Comparison of ENCODE assay signal across 22 mouse cellular contexts in the genomic region with DNA sequence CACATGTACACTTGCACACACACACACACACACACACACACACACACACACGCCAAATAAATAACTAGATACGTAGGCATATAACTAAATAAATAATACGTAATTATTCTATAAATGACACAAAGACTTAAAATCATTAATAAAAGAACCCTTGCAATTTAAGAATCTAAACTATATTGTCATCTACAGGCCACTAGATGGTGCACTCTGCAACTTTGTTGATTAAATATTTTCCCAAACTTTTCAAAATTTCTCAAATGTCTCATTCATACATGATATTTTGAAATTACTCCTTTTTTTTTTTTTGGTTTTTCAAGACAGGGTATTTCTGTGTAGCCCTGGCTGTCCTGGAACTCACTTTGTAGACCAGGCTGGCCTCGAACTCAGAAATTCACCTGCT.
DNase-seq lines count a peak whose midpoint lies in the region; ATAC-seq and TF ChIP-seq lines count a peak whose summit lies in the region.
"Had no signal": no experiment of that assay in that cellular context is flagged by ENCODE, and none has a peak within 500 bp of the region (broad histone marks: within the 10 kb centered on the region; RNA-seq: fewer than 3 reads in every experiment).

No protein-coding gene starts in this region.

- no peak overlapping the region for H3K9ac ChIP-seq in midbrain, postnatal 0 days (replicated peaks; ENCODE audit: low read length, poor library complexity, severe bottlenecking)
- H3K9ac ChIP-seq in midbrain, embryonic 16.5 days (ENCODE audit: low read depth, low read length): no peak overlapping the region
- H3K9ac ChIP-seq: embryonic facial prominence, embryonic 12.5 days; forebrain, embryonic 13.5 days; forebrain, postnatal 0 days; heart, embryonic 12.5 days; hindbrain, embryonic 14.5 days had no signal

- H3K4me2 ChIP-seq in midbrain, postnatal 0 days (ENCODE audit: low read depth, low read length, poor library complexity, severe bottlenecking): no peak overlapping the region
- H3K4me2 ChIP-seq in midbrain, embryonic 16.5 days (ENCODE audit: low read length): no peak overlapping the region
- H3K4me2 ChIP-seq: embryonic facial prominence, embryonic 12.5 days; forebrain, embryonic 13.5 days; heart, embryonic 12.5 days; hindbrain, embryonic 14.5 days had no signal

- WGBS in midbrain, postnatal 0 days: 61% methylated on average over 4 of the region's 4 CpGs
- WGBS in midbrain, embryonic 16.5 days: 62% methylated on average over 4 of the region's 4 CpGs
- WGBS in forebrain, embryonic 10.5 days: 57% methylated on average over 4 of the region's 4 CpGs

- H3K36me3 ChIP-seq in midbrain, postnatal 0 days (ENCODE audit: insufficient read depth, low read length): no peaks in the 10 kb centered on the region
- no peaks in the 10 kb centered on the region for H3K36me3 ChIP-seq in midbrain, embryonic 16.5 days (ENCODE audit: control insufficient read depth, insufficient read depth, low read length)
- H3K36me3 ChIP-seq in forebrain, embryonic 10.5 days (replicated peaks): no peaks in the 10 kb centered on the region
- H3K36me3 ChIP-seq: embryonic facial prominence, embryonic 12.5 days; heart, embryonic 12.5 days; hindbrain, embryonic 10.5 days had no signal

- no peak for ATAC-seq in midbrain, postnatal 0 days (ENCODE audit: low FRiP score)
- ATAC-seq in midbrain, embryonic 16.5 days: no peak
- ATAC-seq: CD4-positive, CD25-positive, alpha-beta regulatory T cell, adult 4 months; forebrain, embryonic 13.5 days; forebrain, postnatal 0 days had no signal

- H3K4me3 ChIP-seq in layer of hippocampus, adult 2 months: no peak overlapping the region
- no peak overlapping the region for H3K4me3 ChIP-seq in midbrain, postnatal 0 days (ENCODE audit: low read depth, low read length)
- no peak overlapping the region for H3K4me3 ChIP-seq in midbrain, embryonic 16.5 days (ENCODE audit: low read depth, low read length)
- H3K4me3 ChIP-seq in forebrain, embryonic 10.5 days: no peak overlapping the region
- H3K4me3 ChIP-seq: embryonic facial prominence, embryonic 12.5 days; forebrain, embryonic 13.5 days; heart, adult 2 months; heart, embryonic 12.5 days; hindbrain, embryonic 10.5 days had no signal

- peak; percentile 68 for TF ChIP-seq CTCF in layer of hippocampus, adult 2 months (conservative IDR thresholded peaks at IDR 0.05)
- TF ChIP-seq CTCF in midbrain, postnatal 0 days (IDR thresholded peaks at IDR 0.05): peak; percentile 22

- no peak for DNase-seq in layer of hippocampus, adult 2 months (ENCODE audit: low spot score in 2 of 2)
- DNase-seq in layer of hippocampus, adult 9-11 months: no peak
- no peak for DNase-seq in midbrain, postnatal 0 days (ENCODE audit: low spot score)
- peak; percentile 6 for DNase-seq in MEL-GATA-1-ER (ENCODE audit: extremely low read depth, low read depth)
- no peak for DNase-seq in forebrain, embryonic 10.5 days (ENCODE audit: extremely low spot score, low spot score)
- no peak for DNase-seq in yolk sac, embryonic 10.5 days (ENCODE audit: low spot score)
- DNase-seq: adrenal gland, adult 8-10 months; adrenal gland, postnatal 36 days; B cell, adult 2 months; cerebellum, adult 11-12 months; cerebellum, adult 9-10 months; cerebellum, postnatal 25 days; forebrain, postnatal 0 days; gastrocnemius, postnatal 14 days; heart, adult 2 months had no signal

- no peak overlapping the region for H3K27ac ChIP-seq in layer of hippocampus, adult 2 months
- no peak overlapping the region for H3K27ac ChIP-seq in midbrain, postnatal 0 days (ENCODE audit: low read depth, low read length)
- H3K27ac ChIP-seq in midbrain, embryonic 16.5 days (ENCODE audit: low read length): no peak overlapping the region
- H3K27ac ChIP-seq in forebrain, embryonic 10.5 days: no peak overlapping the region
- H3K27ac ChIP-seq: embryonic facial prominence, embryonic 12.5 days; forebrain, embryonic 13.5 days; heart, adult 2 months; hindbrain, embryonic 10.5 days; hindbrain, embryonic 14.5 days had no signal

- no peaks in the 10 kb centered on the region for H3K9me3 ChIP-seq in midbrain, postnatal 0 days (ENCODE audit: low read length)
- no peaks in the 10 kb centered on the region for H3K9me3 ChIP-seq in midbrain, embryonic 16.5 days (replicated peaks; ENCODE audit: control insufficient read depth, low read length, poor library complexity, severe bottlenecking)
- no peaks in the 10 kb centered on the region for H3K9me3 ChIP-seq in forebrain, embryonic 10.5 days
- H3K9me3 ChIP-seq: embryonic facial prominence, embryonic 12.5 days; forebrain, embryonic 13.5 days; heart, embryonic 12.5 days; hindbrain, embryonic 10.5 days had no signal

- H3K4me1 ChIP-seq in midbrain, postnatal 0 days (ENCODE audit: insufficient read depth, low read length): no peaks in the 10 kb centered on the region
- H3K4me1 ChIP-seq in midbrain, embryonic 16.5 days (ENCODE audit: control insufficient read depth, insufficient read depth, low read length): no peaks in the 10 kb centered on the region
- H3K4me1 ChIP-seq in forebrain, embryonic 10.5 days: no peaks in the 10 kb centered on the region
- H3K4me1 ChIP-seq: embryonic facial prominence, embryonic 12.5 days; forebrain, embryonic 13.5 days; heart, embryonic 12.5 days; hindbrain, embryonic 10.5 days had no signal

- H3K27me3 ChIP-seq in midbrain, postnatal 0 days (ENCODE audit: insufficient read depth, low read length): no peaks in the 10 kb centered on the region
- no peaks in the 10 kb centered on the region for H3K27me3 ChIP-seq in midbrain, embryonic 16.5 days (ENCODE audit: control insufficient read depth, insufficient read depth, low read depth, low read length)
- H3K27me3 ChIP-seq in forebrain, embryonic 10.5 days (ENCODE audit: poor library complexity, severe bottlenecking): no peaks in the 10 kb centered on the region
- H3K27me3 ChIP-seq: embryonic facial prominence, embryonic 12.5 days; forebrain, embryonic 13.5 days; heart, embryonic 12.5 days had no signal
